Mouse (Mus musculus): ENCODE measurements around the gene 4930452B06Rik.
"Not testable (repeated sequence)": the region's sequence is repeated elsewhere in the genome, so short reads cannot be mapped to it uniquely, and the experiment has no call there.

Gene 4930452B06Rik

GRCm38 (mm10) chr14:8665636-8666411, at the start of gene 4930452B06Rik:
TSS of gene 4930452B06Rik (minus strand) at chr14:8666240.
- in situ Hi-C loops (cut with MseI, MboI) = no loop called here

- in situ Hi-C loops (cut with MseI, MboI) = no loop called here
Measured at GRCm38 (mm10) chr14:8712674-8713073, 46.6 kb upstream of the 4930452B06Rik start.

GRCm38 (mm10) chr14:8689451-8689850, 23.4 kb upstream of the 4930452B06Rik start:
- in situ Hi-C loops (cut with MseI, MboI) = no loop called here

- in situ Hi-C loops (cut with MseI, MboI) = no loop called here
Measured at GRCm38 (mm10) chr14:8688462-8688861, 22.4 kb upstream of the 4930452B06Rik start.

GRCm38 (mm10) chr14:8686185-8686584, 20.1 kb upstream of the 4930452B06Rik start:
- in situ Hi-C loops (cut with MseI, MboI) = no loop called here

GRCm38 (mm10) chr14:8679896-8680295, 13.9 kb upstream of the 4930452B06Rik start:
- in situ Hi-C loops (cut with MseI, MboI) = no loop called here

- in situ Hi-C loops (cut with MseI, MboI) = no loop called here
Measured at GRCm38 (mm10) chr14:8660359-8660758, 5.7 kb downstream of the 4930452B06Rik start.

- in situ Hi-C loops (cut with MseI, MboI) = no loop called here
Measured at GRCm38 (mm10) chr14:8641650-8642279, 24.3 kb downstream of the 4930452B06Rik start.

GRCm38 (mm10) chr14:8632211-8632610, 33.8 kb downstream of the 4930452B06Rik start:
- in situ Hi-C loops (cut with MseI, MboI) = no loop called here

- in situ Hi-C loops (cut with MseI, MboI) = no loop called here
Measured at GRCm38 (mm10) chr14:8628406-8628805, 37.6 kb downstream of the 4930452B06Rik start.

- in situ Hi-C loops (cut with MseI, MboI) = no loop called here
Measured at GRCm38 (mm10) chr14:8627481-8627880, 38.6 kb downstream of the 4930452B06Rik start.

- in situ Hi-C loops (cut with MseI, MboI) = loop anchor here in 1 of 2 experiments (25.0 kb wide), 1 partner anchor 291 kb away; no protein-coding TSS in a partner anchor
Measured at GRCm38 (mm10) chr14:8621164-8621563, 44.9 kb downstream of the 4930452B06Rik start.

GRCm38 (mm10) chr14:8620580-8620979, 45.5 kb downstream of the 4930452B06Rik start:
- in situ Hi-C loops (cut with MseI, MboI) = loop anchor here in 1 of 2 experiments (25.0 kb wide), 1 partner anchor 292 kb away; no protein-coding TSS in a partner anchor

- in situ Hi-C loops (cut with MseI, MboI) = loop anchor here in 1 of 2 experiments (25.0 kb wide), 1 partner anchor 297 kb away; no protein-coding TSS in a partner anchor
Measured at GRCm38 (mm10) chr14:8615636-8616035, 50.4 kb downstream of the 4930452B06Rik start.

GRCm38 (mm10) chr14:8614430-8614829, 51.6 kb downstream of the 4930452B06Rik start:
- in situ Hi-C loops (cut with MseI, MboI) = loop anchor here in 1 of 2 experiments (25.0 kb wide), 1 partner anchor 298 kb away; no protein-coding TSS in a partner anchor

GRCm38 (mm10) chr14:8612080-8612479, 54.0 kb downstream of the 4930452B06Rik start:
- in situ Hi-C loops (cut with MseI, MboI) = loop anchor here in 1 of 2 experiments (25.0 kb wide), 1 partner anchor 300 kb away; no protein-coding TSS in a partner anchor

GRCm38 (mm10) chr14:8610108-8610507, 55.9 kb downstream of the 4930452B06Rik start:
- in situ Hi-C loops (cut with MseI, MboI) = loop anchor here in 1 of 2 experiments (25.0 kb wide), 1 partner anchor 302 kb away; no protein-coding TSS in a partner anchor

- in situ Hi-C loops (cut with MseI, MboI) = loop anchor here (10.0 to 25.0 kb wide), 2 partner anchors 144 to 304 kb away; no protein-coding TSS in a partner anchor
Measured at GRCm38 (mm10) chr14:8608559-8609171, 57.4 kb downstream of the 4930452B06Rik start.

- in situ Hi-C loops (cut with MseI, MboI) = loop anchor here (10.0 to 25.0 kb wide), 2 partner anchors 140 to 307 kb away; no protein-coding TSS in a partner anchor
Measured at GRCm38 (mm10) chr14:8604898-8605297, 61.1 kb downstream of the 4930452B06Rik start.

- in situ Hi-C loops (cut with MseI, MboI) = no loop called here
Measured at GRCm38 (mm10) chr14:8585031-8585430, 81.0 kb downstream of the 4930452B06Rik start.

GRCm38 (mm10) chr14:8551006-8551405, 115.0 kb downstream of the 4930452B06Rik start:
- in situ Hi-C loops (cut with MseI, MboI) = not testable (repeated sequence)

- in situ Hi-C loops (cut with MseI, MboI) = no loop called here
Measured at GRCm38 (mm10) chr14:8549108-8549507, 116.9 kb downstream of the 4930452B06Rik start.

Measured in mouse trophoblast stem cell (cell line).